Mouse (Mus musculus): Measurements from ENCODE around the gene Ubald2.

DNA sequence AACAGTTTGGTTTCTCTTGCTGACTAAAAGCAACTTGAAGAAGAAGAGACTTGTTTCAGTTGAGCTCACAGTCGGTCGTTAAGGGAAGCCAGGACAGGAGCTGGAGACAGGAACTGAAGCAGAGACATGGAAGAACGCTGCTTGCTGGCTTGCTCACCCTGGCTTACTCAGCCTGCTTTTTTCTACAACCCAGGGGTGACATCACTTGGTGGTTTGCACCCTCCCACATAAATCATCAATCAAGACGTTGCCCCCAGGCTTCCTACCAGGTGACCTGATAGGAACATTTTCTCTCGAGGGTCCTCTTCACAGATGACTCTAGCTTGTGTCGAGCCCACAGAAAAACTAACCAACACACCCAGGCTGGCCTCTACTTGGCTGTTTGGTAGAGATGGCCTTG lies 10.7 kb upstream of the Ubald2 start:
- TF ChIP-seq POLR2A (IDR thresholded peaks at IDR 0.05; ENCODE audit: control insufficient read depth in 1 of 2, insufficient read depth in 1 of 2, low read depth in 1 of 2, low read length in 2 of 2, poor library complexity in 1 of 2) (no peak), CTCF (IDR thresholded peaks at IDR 0.05 in 2 of 3, conservative IDR thresholded peaks at IDR 0.05 in 1 of 3; ENCODE audit: control insufficient read depth in 1 of 3, insufficient read depth in 1 of 3, low read depth in 2 of 3, low read length in 3 of 3, poor library complexity in 1 of 3, severe bottlenecking in 1 of 3) (no peak), CHD1 (IDR thresholded peaks at IDR 0.05; ENCODE audit: low read depth, low read length) (no peak), JUND (IDR thresholded peaks at IDR 0.05; ENCODE audit: low read depth, low read length) (no peak), ZC3H11A (IDR thresholded peaks at IDR 0.05; ENCODE audit: low read depth, low read length) (no peak), GATA1 (IDR thresholded peaks at IDR 0.05; ENCODE audit: low read depth, low read length) (no peak), MEF2A (IDR thresholded peaks at IDR 0.05; ENCODE audit: extremely low read depth, insufficient replicate concordance, low read depth, low read length, poor library complexity, severe bottlenecking) (no peak)
